Mouse (Mus musculus) gastrocnemius, adult 8-10 months (tissue): ENCODE measurements around the gene Itpr2. TPM values are rescaled to one million over a fixed set of nuclear protein-coding genes. Genes with fewer than 3 reads are reported as not detected.

Experiments
- total RNA-seq, 4 experiments: library from RNA; stranded (reverse); gene quantifications; 2 replicates each; pipeline ENCODE4 v1.2.4; 2022

Itpr2 gene
- total RNA-seq, 4 experiments from 2014 or later = 4.1 to 6.2 (median 5.0) TPM

Other genes starting within 250 kb of the Itpr2 start
- 10 to 100 TPM; 51.1 to 60.5 (median 55.3) TPM for gene Fgfr1op2, start 75.0 kb upstream of the Itpr2 start, total RNA-seq
- gene Ints13, start 75.6 kb upstream of the Itpr2 start, total RNA-seq = 10 to 100 TPM in 3 of 4 experiments, 1 to 10 TPM in 1; 8.8 to 12.1 (median 11.4) TPM
- gene Med21, start 140.3 kb upstream of the Itpr2 start, total RNA-seq = 10 to 100 TPM; 33.9 to 40.1 (median 35.6) TPM
- 1 to 10 TPM; 5.0 to 6.3 (median 5.6) TPM for gene Tm7sf3, start 140.6 kb upstream of the Itpr2 start, total RNA-seq
- gene Stk38l, start 222.8 kb upstream of the Itpr2 start, total RNA-seq = 10 to 100 TPM in 2 of 4 experiments, 1 to 10 TPM in 2; 8.0 to 11.2 (median 10.3) TPM